Mouse (Mus musculus): Measurements from ENCODE around the gene Jag2. TPM values are rescaled to one million over a fixed set of nuclear protein-coding genes. Genes with fewer than 3 reads are reported as not detected.

Gene Jag2
- polyA plus RNA-seq, 1 experiment from 2014 or later = 17.2 TPM

- ATAC-seq (ENCODE audit: low read depth) = no peak
- Histone ChIP-seq H3K27ac (ENCODE audit: low read depth, low read length) (no peak overlapping the region), H3K36me3 (ENCODE audit: control insufficient read depth, insufficient read depth, low read length) (peaks cover 23% of the 10 kb centered on the region), H3K9ac (replicated peaks; ENCODE audit: low read depth, low read length) (no peak overlapping the region), H3K9me3 (ENCODE audit: control insufficient read depth, low read length) (no peaks in the 10 kb centered on the region), H3K4me3 (ENCODE audit: low read depth, low read length) (no peak overlapping the region), H3K4me2 (ENCODE audit: low read depth, low read length) (no peak overlapping the region), H3K27me3 (ENCODE audit: control insufficient read depth, insufficient read depth, low read length) (no peaks in the 10 kb centered on the region), H3K4me1 (ENCODE audit: control insufficient read depth, insufficient read depth, low read length) (no peaks in the 10 kb centered on the region; the same call in 1 of the 2 replicates)
- 81% methylated on average over 16 of the region's 16 CpGs for WGBS
Observed at GRCm38 (mm10) chr12:112916698-112917400, 12.7 kb downstream of the Jag2 start.

GRCm38 (mm10) chr12:112915587-112915986 lies 14.0 kb downstream of the Jag2 start:
- Histone ChIP-seq H3K27ac (ENCODE audit: low read depth, low read length) (no peak overlapping the region), H3K4me2 (ENCODE audit: low read depth, low read length) (no peak overlapping the region), H3K4me3 (ENCODE audit: low read depth, low read length) (no peak overlapping the region), H3K9me3 (ENCODE audit: control insufficient read depth, low read length) (no peaks in the 10 kb centered on the region), H3K9ac (replicated peaks; ENCODE audit: low read depth, low read length) (no peak overlapping the region), H3K27me3 (ENCODE audit: control insufficient read depth, insufficient read depth, low read length) (no peaks in the 10 kb centered on the region), H3K4me1 (ENCODE audit: control insufficient read depth, insufficient read depth, low read length) (no peaks in the 10 kb centered on the region; the same call in 1 of the 2 replicates), H3K36me3 (ENCODE audit: control insufficient read depth, insufficient read depth, low read length) (peaks cover 27% of the 10 kb centered on the region)
- 42% methylated on average over 13 of the region's 13 CpGs for whole genome bisulfite sequencing
- ATAC-seq (ENCODE audit: low read depth) = peak; percentile 65; the same call in 1 of the 2 replicates

GRCm38 (mm10) chr12:112914527-112914926 lies 15.0 kb downstream of the Jag2 start:
- no peak overlapping the region for H3K27ac ChIP-seq (ENCODE audit: low read depth, low read length)
- H3K36me3 ChIP-seq (ENCODE audit: control insufficient read depth, insufficient read depth, low read length) = peaks cover 37% of the 10 kb centered on the region
- no peak overlapping the region for H3K4me3 ChIP-seq (ENCODE audit: low read depth, low read length)
- 86% methylated on average over 11 of the region's 11 CpGs for WGBS
- no peaks in the 10 kb centered on the region for H3K9me3 ChIP-seq (ENCODE audit: control insufficient read depth, low read length)
- no peak overlapping the region for H3K9ac ChIP-seq (replicated peaks; ENCODE audit: low read depth, low read length)
- no peaks in the 10 kb centered on the region; the same call in 1 of the 2 replicates for H3K4me1 ChIP-seq (ENCODE audit: control insufficient read depth, insufficient read depth, low read length)
- H3K27me3 ChIP-seq (ENCODE audit: control insufficient read depth, insufficient read depth, low read length) = no peaks in the 10 kb centered on the region
- H3K4me2 ChIP-seq (ENCODE audit: low read depth, low read length) = no peak overlapping the region
- no peak for ATAC-seq (ENCODE audit: low read depth)

- H3K4me2 ChIP-seq (ENCODE audit: low read depth, low read length) = no peak overlapping the region
Observed at GRCm38 (mm10) chr12:112912951-112913745, 16.4 kb downstream of the Jag2 start.

GRCm38 (mm10) chr12:112911701-112912100 lies 17.9 kb downstream of the Jag2 start:
- Histone ChIP-seq H3K27me3 (ENCODE audit: control insufficient read depth, insufficient read depth, low read length) (no peaks in the 10 kb centered on the region), H3K4me3 (ENCODE audit: low read depth, low read length) (no peak overlapping the region), H3K4me2 (ENCODE audit: low read depth, low read length) (no peak overlapping the region), H3K27ac (ENCODE audit: low read depth, low read length) (no peak overlapping the region), H3K36me3 (ENCODE audit: control insufficient read depth, insufficient read depth, low read length) (peaks cover 54% of the 10 kb centered on the region), H3K9ac (replicated peaks; ENCODE audit: low read depth, low read length) (no peak overlapping the region), H3K4me1 (ENCODE audit: control insufficient read depth, insufficient read depth, low read length) (no peaks in the 10 kb centered on the region; the same call in 1 of the 2 replicates), H3K9me3 (ENCODE audit: control insufficient read depth, low read length) (no peaks in the 10 kb centered on the region)
- 93% methylated on average over 17 of the region's 17 CpGs for WGBS
- ATAC-seq (ENCODE audit: low read depth) = no peak

More at GRCm38 (mm10) chr12:112912951-112913745, 16.4 kb downstream of the Jag2 start:
- WGBS = 90% methylated on average over 28 of the region's 28 CpGs
- no peak overlapping the region for H3K27ac ChIP-seq (ENCODE audit: low read depth, low read length)
- H3K27me3 ChIP-seq (ENCODE audit: control insufficient read depth, insufficient read depth, low read length) = no peaks in the 10 kb centered on the region
- no peak for ATAC-seq (ENCODE audit: low read depth)
- no peak overlapping the region for H3K4me3 ChIP-seq (ENCODE audit: low read depth, low read length)
- no peaks in the 10 kb centered on the region; the same call in 1 of the 2 replicates for H3K4me1 ChIP-seq (ENCODE audit: control insufficient read depth, insufficient read depth, low read length)
- peaks cover 50% of the 10 kb centered on the region for H3K36me3 ChIP-seq (ENCODE audit: control insufficient read depth, insufficient read depth, low read length)
- no peak overlapping the region for H3K9ac ChIP-seq (replicated peaks; ENCODE audit: low read depth, low read length)
- no peaks in the 10 kb centered on the region for H3K9me3 ChIP-seq (ENCODE audit: control insufficient read depth, low read length)

GRCm38 (mm10) chr12:112908991-112909390 lies 20.6 kb downstream of the Jag2 start:
- ATAC-seq (ENCODE audit: low read depth) = no peak
- Histone ChIP-seq H3K4me1 (ENCODE audit: control insufficient read depth, insufficient read depth, low read length) (no peaks in the 10 kb centered on the region), H3K36me3 (ENCODE audit: control insufficient read depth, insufficient read depth, low read length) (peaks cover 50% of the 10 kb centered on the region), H3K4me3 (ENCODE audit: low read depth, low read length) (no peak overlapping the region), H3K4me2 (ENCODE audit: low read depth, low read length) (no peak overlapping the region), H3K27me3 (ENCODE audit: control insufficient read depth, insufficient read depth, low read length) (no peaks in the 10 kb centered on the region), H3K9me3 (ENCODE audit: control insufficient read depth, low read length) (no peaks in the 10 kb centered on the region), H3K9ac (replicated peaks; ENCODE audit: low read depth, low read length) (no peak overlapping the region), H3K27ac (ENCODE audit: low read depth, low read length) (no peak overlapping the region)
- 95% methylated on average over 22 of the region's 22 CpGs for WGBS

GRCm38 (mm10) chr12:112905001-112905400 lies 24.6 kb downstream of the Jag2 start:
- Histone ChIP-seq H3K4me3 (ENCODE audit: low read depth, low read length) (no peak overlapping the region), H3K9me3 (ENCODE audit: control insufficient read depth, low read length) (no peaks in the 10 kb centered on the region), H3K27ac (ENCODE audit: low read depth, low read length) (no peak overlapping the region), H3K4me1 (ENCODE audit: control insufficient read depth, insufficient read depth, low read length) (no peaks in the 10 kb centered on the region), H3K36me3 (ENCODE audit: control insufficient read depth, insufficient read depth, low read length) (peaks cover 27% of the 10 kb centered on the region), H3K4me2 (ENCODE audit: low read depth, low read length) (no peak overlapping the region), H3K27me3 (ENCODE audit: control insufficient read depth, insufficient read depth, low read length) (no peaks in the 10 kb centered on the region), H3K9ac (replicated peaks; ENCODE audit: low read depth, low read length) (no peak overlapping the region)
- ATAC-seq (ENCODE audit: low read depth) = no peak
- WGBS = 80% methylated on average over 5 of the region's 5 CpGs

- Histone ChIP-seq H3K4me1 (ENCODE audit: control insufficient read depth, insufficient read depth, low read length) (no peaks in the 10 kb centered on the region), H3K27me3 (ENCODE audit: control insufficient read depth, insufficient read depth, low read length) (no peaks in the 10 kb centered on the region), H3K36me3 (ENCODE audit: control insufficient read depth, insufficient read depth, low read length) (peaks cover 17% of the 10 kb centered on the region; the same call in 1 of the 2 replicates), H3K9me3 (ENCODE audit: control insufficient read depth, low read length) (no peaks in the 10 kb centered on the region), H3K27ac (ENCODE audit: low read depth, low read length) (no peak overlapping the region), H3K4me3 (ENCODE audit: low read depth, low read length) (no peak overlapping the region), H3K9ac (replicated peaks; ENCODE audit: low read depth, low read length) (no peak overlapping the region), H3K4me2 (ENCODE audit: low read depth, low read length) (no peak overlapping the region)
- WGBS = 67% methylated on average over 8 of the region's 8 CpGs
- no peak for ATAC-seq (ENCODE audit: low read depth)
Observed at GRCm38 (mm10) chr12:112903941-112904340, 25.6 kb downstream of the Jag2 start.

- Histone ChIP-seq H3K9ac (replicated peaks; ENCODE audit: low read depth, low read length) (no peak overlapping the region), H3K4me2 (ENCODE audit: low read depth, low read length) (no peak overlapping the region), H3K27ac (ENCODE audit: low read depth, low read length) (no peak overlapping the region), H3K9me3 (ENCODE audit: control insufficient read depth, low read length) (no peaks in the 10 kb centered on the region), H3K4me1 (ENCODE audit: control insufficient read depth, insufficient read depth, low read length) (peaks cover 7% of the 10 kb centered on the region), H3K4me3 (ENCODE audit: low read depth, low read length) (no peak overlapping the region), H3K36me3 (ENCODE audit: control insufficient read depth, insufficient read depth, low read length) (0 out of 2 replicates have a peak, but pooled peaks cover 5% of the 10 kb centered on the region), H3K27me3 (ENCODE audit: control insufficient read depth, insufficient read depth, low read length) (no peaks in the 10 kb centered on the region)
- no peak for ATAC-seq (ENCODE audit: low read depth)
- 91% methylated on average over 9 of the region's 9 CpGs for WGBS
Observed at GRCm38 (mm10) chr12:112900641-112901040, 28.9 kb downstream of the Jag2 start.
